21 mouse cellular contexts compared by ENCODE assay signal in the genomic region with DNA sequence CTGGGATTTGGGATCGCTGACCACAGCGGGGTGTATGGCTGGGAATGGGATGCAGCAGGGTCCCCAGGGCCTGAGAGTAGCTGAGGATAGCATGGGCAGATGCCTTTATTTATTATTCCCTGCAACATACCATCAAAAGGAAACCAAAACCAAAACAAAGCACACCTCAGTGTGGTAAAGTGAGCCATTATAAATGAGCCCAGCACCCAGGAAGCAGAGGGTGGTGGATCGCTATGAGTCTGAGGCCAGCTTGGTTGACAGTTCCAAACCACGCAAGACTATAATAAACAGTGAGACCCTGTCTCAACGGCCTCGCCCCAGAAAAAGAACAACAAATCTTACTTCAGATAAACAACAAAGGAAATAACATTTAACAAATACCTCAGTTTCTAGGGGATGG. TPM values are rescaled to one million over a fixed set of nuclear protein-coding genes. Genes with fewer than 3 reads are reported as not detected.
DNase-seq lines count a peak whose midpoint lies in the region; ATAC-seq lines count a peak whose summit lies in the region.
"Had no signal": no experiment of that assay in that cellular context is flagged by ENCODE, and none has a peak within 500 bp of the region (broad histone marks: within the 10 kb centered on the region; RNA-seq: fewer than 3 reads in every experiment).

No protein-coding gene starts in this region.

- H3K4me2 ChIP-seq in liver, embryonic 16.5 days (ENCODE audit: low read depth, low read length), result peak overlapping the region; percentile 35
- H3K4me2 ChIP-seq: hindbrain, embryonic 13.5 days; limb, embryonic 12.5 days had no signal

- WGBS in liver, embryonic 16.5 days (ENCODE audit: insufficient replicate concordance), result 69% methylated on average over 6 of the region's 6 CpGs

- ATAC-seq in activated CD4-positive, CD25-positive, alpha-beta regulatory T cell, adult 4 months, result peak; percentile 48
- no peak for ATAC-seq in liver, embryonic 16.5 days (ENCODE audit: low read depth)
- ATAC-seq: forebrain, postnatal 0 days had no signal

- peaks cover 17% of the 10 kb centered on the region for H3K4me1 ChIP-seq in liver, embryonic 16.5 days (ENCODE audit: control insufficient read depth, low read depth, low read length)

- peak overlapping the region; percentile 19 for H3K4me3 ChIP-seq in liver, embryonic 16.5 days (ENCODE audit: low read depth, low read length)
- H3K4me3 ChIP-seq: embryonic facial prominence, embryonic 10.5 days; hindbrain, embryonic 13.5 days; limb, embryonic 12.5 days had no signal

- H3K9ac ChIP-seq in liver, embryonic 16.5 days (ENCODE audit: low read depth, low read length), result no peak overlapping the region
- H3K9ac ChIP-seq: forebrain, postnatal 0 days; hindbrain, embryonic 13.5 days; limb, embryonic 12.5 days had no signal

- DNase-seq in A20 (ENCODE audit: low read depth, low spot score), result peak; percentile 69
- DNase-seq in CD4-positive, CD25-positive, alpha-beta regulatory T cell, adult 2 months (ENCODE audit: low read depth, low spot score), result peak; percentile 70
- no peak for DNase-seq in kidney, adult 9 months
- no peak for DNase-seq in urinary bladder, adult 2 months (ENCODE audit: low spot score)
- DNase-seq in left cerebral cortex, adult 8-10 months (ENCODE audit: low spot score in 2 of 2), result no peak
- DNase-seq: adrenal gland, postnatal 25 days; cerebellum, postnatal 25 days; forebrain, postnatal 0 days; heart, postnatal 10 days; kidney, adult 2 months; right cerebral cortex, adult 18-20 months; thymus, adult 2 months had no signal

- no peak overlapping the region for H3K27ac ChIP-seq in liver, embryonic 16.5 days (ENCODE audit: low read length)
- H3K27ac ChIP-seq: embryonic facial prominence, embryonic 10.5 days; hindbrain, embryonic 13.5 days; limb, embryonic 12.5 days had no signal

- no peaks in the 10 kb centered on the region for H3K27me3 ChIP-seq in liver, embryonic 16.5 days (ENCODE audit: control insufficient read depth, insufficient read depth, low read depth, low read length)

- H3K9me3 ChIP-seq in liver, embryonic 16.5 days (replicated peaks; ENCODE audit: control insufficient read depth, low read length), result no peaks in the 10 kb centered on the region
- H3K9me3 ChIP-seq: embryonic facial prominence, embryonic 10.5 days; hindbrain, embryonic 13.5 days; limb, embryonic 12.5 days had no signal

- H3K36me3 ChIP-seq in liver, embryonic 16.5 days (ENCODE audit: control insufficient read depth, insufficient read depth), result no peaks in the 10 kb centered on the region
- H3K36me3 ChIP-seq: embryonic facial prominence, embryonic 10.5 days; hindbrain, embryonic 13.5 days; limb, embryonic 12.5 days had no signal

RNA-seq across cellular contexts. Expression of a gene that starts 1.5 kb away (rescaled TPM):
- 1 to 10 TPM; 6.5 to 8.2 TPM for polyA plus RNA-seq in activated CD4-positive, CD25-positive, alpha-beta regulatory T cell, adult 4 months (2017; shearing (Covaris generic))
- polyA plus RNA-seq in liver, embryonic 16.5 days (2015; fragmentation: Nextera tagmentation; extraction: Ambion mirVana), result 2.6 and 2.7 TPM in 2 replicates
- polyA plus RNA-seq in urinary bladder, adult 2 months (2012; rRNA removed), result 6.2 and 7.7 TPM in 2 replicates
- 10 to 100 TPM; 17.9 to 20.5 (median 18.9) TPM for total RNA-seq in left cerebral cortex, adult 8-10 months (2022)

RNA-seq across cellular contexts. Expression of a gene that starts 2.9 kb away (rescaled TPM):
- 10 to 100 TPM; 14.0 to 20.3 TPM for polyA plus RNA-seq in activated CD4-positive, CD25-positive, alpha-beta regulatory T cell, adult 4 months (2017; shearing (Covaris generic))
- polyA plus RNA-seq in liver, embryonic 16.5 days (2015; fragmentation: Nextera tagmentation; extraction: Ambion mirVana), result 49.9 and 51.8 TPM in 2 replicates
- polyA plus RNA-seq in urinary bladder, adult 2 months (2012; rRNA removed), result 30.3 and 31.7 TPM in 2 replicates
- 100 to 1,000 TPM in 1 of 4 experiments, 10 to 100 TPM in 3; 82.5 to 110 (median 95.8) TPM for total RNA-seq in left cerebral cortex, adult 8-10 months (2022)

RNA-seq across cellular contexts. Expression of a gene that starts 26.1 kb away (rescaled TPM):
- not detected for polyA plus RNA-seq in activated CD4-positive, CD25-positive, alpha-beta regulatory T cell, adult 4 months (2017; shearing (Covaris generic))
- not detected in 2 replicates for polyA plus RNA-seq in liver, embryonic 16.5 days (2015; fragmentation: Nextera tagmentation; extraction: Ambion mirVana)
- not detected in 2 replicates for polyA plus RNA-seq in urinary bladder, adult 2 months (2012; rRNA removed)
- total RNA-seq in left cerebral cortex, adult 8-10 months (2022), result not detected
- total RNA-seq: adrenal gland, postnatal 25 days; forebrain, postnatal 0 days; gastrocnemius, adult 8-10 months; heart, adult 8-10 months; heart, postnatal 10 days; left cerebral cortex, adult 18-20 months had no signal
- polyA plus RNA-seq: forebrain, postnatal 0 days; hindbrain, embryonic 13.5 days; kidney, adult 2 months; large intestine, adult 2 months had no signal

RNA-seq across cellular contexts. Expression of a gene that starts 32.4 kb away (rescaled TPM):
- polyA plus RNA-seq in activated CD4-positive, CD25-positive, alpha-beta regulatory T cell, adult 4 months (2017; shearing (Covaris generic)), result 10 to 100 TPM; 13.2 to 14.0 TPM
- polyA plus RNA-seq in liver, embryonic 16.5 days (2015; fragmentation: Nextera tagmentation; extraction: Ambion mirVana), result 8.5 and 8.8 TPM in 2 replicates
- polyA plus RNA-seq in urinary bladder, adult 2 months (2012; rRNA removed), result 28.4 and 33.3 TPM in 2 replicates
- 10 to 100 TPM; 24.6 to 27.5 (median 26.4) TPM for total RNA-seq in left cerebral cortex, adult 8-10 months (2022)

Comparison
In these comparisons a context has a peak if more than half of its experiments do, and no peak if none do; other contexts are left out.
1. DNase-seq: peak in A20 (single experiment) and CD4-positive, CD25-positive, alpha-beta regulatory T cell, adult 2 months (single experiment); none in kidney, adult 9 months (single experiment), urinary bladder, adult 2 months (single experiment) and left cerebral cortex, adult 8-10 months (0 of 2).